Mouse (Mus musculus): ENCODE data around the gene Pxk. TPM values are rescaled to one million over a fixed set of nuclear protein-coding genes. Genes with fewer than 3 reads are reported as not detected.
A peak's percentile ranks its signal among the peaks of the same experiment; 100 is the strongest.
"Not testable (repeated sequence)": the region's sequence is repeated elsewhere in the genome, so short reads cannot be mapped to it uniquely, and the experiment has no call there.

Pxk gene
- polyA plus RNA-seq, 1 experiment from 2014 or later, result 30.0 TPM

DNA sequence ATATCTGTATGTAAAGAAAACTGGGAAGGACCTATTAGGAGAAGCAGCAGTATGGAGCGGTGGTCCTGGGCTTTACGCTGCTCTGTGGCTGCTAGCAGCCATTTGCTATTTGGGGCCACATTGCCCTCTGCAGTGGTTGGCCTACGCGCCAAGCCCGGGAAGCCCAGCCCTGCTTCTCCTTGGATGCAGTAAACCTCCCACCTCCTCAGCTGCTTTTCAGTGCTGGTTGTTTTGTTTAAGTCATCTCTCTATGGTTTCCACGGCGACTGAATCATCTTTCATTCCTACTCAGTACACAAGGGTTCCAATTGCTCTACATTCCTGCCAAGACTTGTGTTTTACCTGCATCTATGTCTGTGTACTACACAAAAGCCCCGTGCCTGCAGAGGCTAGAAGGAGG lies 50.8 kb downstream of the Pxk start:
- Histone ChIP-seq H3K4me1 (replicated peaks) (peaks cover 11% of the 10 kb centered on the region), H3K27ac (no peak overlapping the region), H3K4me3 (no peak overlapping the region), H3K9me3 (replicated peaks) (no peaks in the 10 kb centered on the region), H3K27me3 (no peaks in the 10 kb centered on the region), H3K36me3 (peaks cover 33% of the 10 kb centered on the region), H3K4me2 (no peak overlapping the region), H3K9ac (no peak overlapping the region)
- no peak for ATAC-seq (replicated peaks; ENCODE audit: insufficient number of reproducible peaks, insufficient read depth, low FRiP score, low read depth)
- WGBS, result 85% methylated on average over 8 of the region's 8 CpGs

DNA sequence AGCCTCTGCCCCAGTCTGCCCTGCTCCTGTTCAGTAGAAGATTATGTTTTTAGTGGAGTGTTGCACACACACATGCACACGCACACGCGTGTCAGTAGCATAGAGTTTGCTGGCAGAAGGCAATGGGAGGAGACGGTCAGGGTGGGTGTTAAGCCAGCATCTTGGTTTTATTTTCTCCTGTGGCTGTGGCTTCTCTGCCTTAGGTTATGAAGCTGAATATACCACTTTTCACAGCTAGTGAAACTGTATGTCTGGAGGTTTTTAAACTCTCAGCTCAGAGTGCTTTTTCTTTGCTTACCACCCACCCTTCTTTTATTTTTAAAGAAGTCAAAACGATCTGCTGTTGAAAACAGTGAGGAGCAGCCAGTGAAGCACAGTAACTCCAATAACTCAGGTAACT lies 53.7 kb downstream of the Pxk start:
- 91% methylated on average over 5 of the region's 5 CpGs for WGBS
- H3K36me3 ChIP-seq, result peaks cover 19% of the 10 kb centered on the region
- H3K4me3 ChIP-seq, result no peak overlapping the region
- H3K27me3 ChIP-seq, result no peaks in the 10 kb centered on the region
- no peak for ATAC-seq (replicated peaks; ENCODE audit: insufficient number of reproducible peaks, insufficient read depth, low FRiP score, low read depth)
- H3K4me1 ChIP-seq (replicated peaks), result peaks cover under 1% of the 10 kb centered on the region; the same call in 1 of the 2 replicates
- H3K9ac ChIP-seq, result no peak overlapping the region
- H3K4me2 ChIP-seq, result no peak overlapping the region
- H3K9me3 ChIP-seq (replicated peaks), result no peaks in the 10 kb centered on the region
- H3K27ac ChIP-seq, result no peak overlapping the region

DNA sequence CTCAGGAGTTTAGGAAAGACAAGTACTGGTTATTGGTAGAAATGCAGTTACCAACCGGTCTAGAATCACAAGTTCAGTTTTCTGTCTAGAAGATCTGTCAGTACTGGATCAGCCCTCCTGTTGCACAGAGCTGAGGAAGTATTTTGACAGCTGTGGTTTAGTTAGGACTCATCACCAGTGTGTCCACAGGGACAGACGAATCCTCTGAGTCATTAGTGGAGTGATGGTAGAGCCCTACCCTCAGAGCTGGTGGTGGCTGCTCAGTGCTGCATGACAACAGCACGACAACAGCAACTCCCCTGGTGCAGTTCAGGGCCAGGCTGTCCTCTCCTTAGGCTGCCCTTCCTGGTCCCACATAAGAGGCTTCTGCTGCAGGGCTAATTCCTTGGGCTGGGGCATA lies 56.1 kb downstream of the Pxk start:
- H3K4me3 ChIP-seq, result no peak overlapping the region

DNA sequence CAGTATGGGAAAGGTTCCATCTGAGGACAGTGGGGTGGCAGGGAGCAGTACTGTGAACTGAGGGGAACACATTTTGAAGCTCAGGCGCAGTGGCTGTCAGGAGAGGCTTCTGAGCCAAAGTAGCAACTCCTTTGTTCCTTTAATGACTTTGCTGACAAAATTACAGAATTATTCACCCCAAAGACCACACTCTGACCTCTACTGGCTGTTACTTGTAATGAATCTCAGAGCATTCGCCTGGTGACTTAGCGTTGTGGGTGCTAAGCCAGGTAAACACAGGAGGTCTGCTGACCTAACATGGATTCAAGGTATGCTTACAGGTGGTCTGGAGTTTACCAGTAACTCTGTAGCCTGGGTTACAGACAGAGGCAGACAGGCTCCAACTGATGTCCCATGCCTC lies 58.9 kb downstream of the Pxk start:
- H3K4me3 ChIP-seq, result no peak overlapping the region
- ATAC-seq (replicated peaks; ENCODE audit: insufficient number of reproducible peaks, insufficient read depth, low FRiP score, low read depth), result no peak
- H3K4me1 ChIP-seq (replicated peaks), result no peaks in the 10 kb centered on the region
- H3K4me2 ChIP-seq, result no peak overlapping the region
- no peak overlapping the region for H3K27ac ChIP-seq
- no peaks in the 10 kb centered on the region for H3K9me3 ChIP-seq (replicated peaks)
- 32% methylated on average over 3 of the region's 3 CpGs for WGBS
- no peaks in the 10 kb centered on the region for H3K27me3 ChIP-seq
- H3K9ac ChIP-seq, result no peak overlapping the region
- peaks cover 28% of the 10 kb centered on the region; the same call in 1 of the 2 replicates for H3K36me3 ChIP-seq

More for the DNA sequence above, 56.1 kb downstream of the Pxk start:
- Histone ChIP-seq H3K9me3 (replicated peaks) (no peaks in the 10 kb centered on the region), H3K27me3 (no peaks in the 10 kb centered on the region), H3K27ac (no peak overlapping the region), H3K36me3 (peaks cover 19% of the 10 kb centered on the region), H3K4me1 (replicated peaks) (no peaks in the 10 kb centered on the region), H3K9ac (no peak overlapping the region), H3K4me2 (no peak overlapping the region)
- ATAC-seq (replicated peaks; ENCODE audit: insufficient number of reproducible peaks, insufficient read depth, low FRiP score, low read depth), result no peak
- WGBS, result 68% methylated on average over 3 of the region's 3 CpGs

DNA sequence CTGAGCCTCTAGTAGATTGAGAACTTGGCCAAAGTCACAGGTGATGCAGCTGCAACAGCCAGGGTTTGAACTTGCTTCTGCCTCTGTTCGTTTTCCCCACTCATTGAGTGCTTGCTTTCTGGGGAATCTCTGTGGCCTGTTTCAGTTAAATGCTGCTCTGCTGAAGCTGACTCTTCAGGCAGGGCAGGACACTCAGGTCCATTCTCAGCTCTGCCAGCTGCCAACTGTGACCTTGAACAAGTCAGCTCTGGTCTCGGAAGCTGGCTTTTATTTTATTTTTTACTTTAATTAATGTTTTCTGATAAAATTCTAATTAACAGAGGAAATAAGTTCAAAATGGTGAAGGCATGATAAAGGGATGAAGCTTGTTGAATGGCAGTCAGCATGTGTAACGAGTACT lies 60.7 kb downstream of the Pxk start:
- ATAC-seq (replicated peaks; ENCODE audit: insufficient number of reproducible peaks, insufficient read depth, low FRiP score, low read depth), result no peak
- no peak overlapping the region for H3K9ac ChIP-seq
- H3K9me3 ChIP-seq (replicated peaks), result no peaks in the 10 kb centered on the region
- no peak overlapping the region for H3K4me3 ChIP-seq
- 75% methylated on average over 3 of the region's 3 CpGs for WGBS
- no peaks in the 10 kb centered on the region for H3K4me1 ChIP-seq (replicated peaks)
- H3K4me2 ChIP-seq, result no peak overlapping the region
- H3K27me3 ChIP-seq, result no peaks in the 10 kb centered on the region
- H3K36me3 ChIP-seq, result peaks cover 35% of the 10 kb centered on the region
- no peak overlapping the region for H3K27ac ChIP-seq

DNA sequence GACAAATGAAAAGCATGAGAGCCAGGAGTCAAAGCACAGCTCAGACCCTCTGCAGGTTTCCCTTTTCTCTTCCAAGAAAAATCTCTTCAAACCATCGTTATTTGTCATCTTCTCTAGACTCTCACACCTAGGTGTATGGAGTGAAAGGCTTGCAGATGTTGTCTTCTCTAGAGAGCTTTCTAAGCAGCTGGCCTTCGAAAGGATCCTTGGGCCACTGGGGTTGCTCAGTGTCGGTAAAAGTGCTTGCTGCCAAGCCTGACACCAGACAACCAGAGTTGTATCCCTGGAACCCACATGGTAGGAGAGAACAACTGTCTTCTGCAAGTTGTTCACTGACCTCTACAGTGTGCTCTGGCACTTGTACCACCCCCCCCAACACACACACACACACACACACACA lies 61.1 kb downstream of the Pxk start:
- H3K9ac ChIP-seq, result no peak overlapping the region
- H3K4me2 ChIP-seq, result no peak overlapping the region
- H3K9me3 ChIP-seq (replicated peaks), result no peaks in the 10 kb centered on the region
- no peaks in the 10 kb centered on the region for H3K4me1 ChIP-seq (replicated peaks)
- no peak for ATAC-seq (replicated peaks; ENCODE audit: insufficient number of reproducible peaks, insufficient read depth, low FRiP score, low read depth)
- no peak overlapping the region for H3K4me3 ChIP-seq
- WGBS, result 74% methylated on average over 3 of the region's 3 CpGs
- no peak overlapping the region for H3K27ac ChIP-seq
- H3K36me3 ChIP-seq, result peaks cover 39% of the 10 kb centered on the region
- no peaks in the 10 kb centered on the region for H3K27me3 ChIP-seq

DNA sequence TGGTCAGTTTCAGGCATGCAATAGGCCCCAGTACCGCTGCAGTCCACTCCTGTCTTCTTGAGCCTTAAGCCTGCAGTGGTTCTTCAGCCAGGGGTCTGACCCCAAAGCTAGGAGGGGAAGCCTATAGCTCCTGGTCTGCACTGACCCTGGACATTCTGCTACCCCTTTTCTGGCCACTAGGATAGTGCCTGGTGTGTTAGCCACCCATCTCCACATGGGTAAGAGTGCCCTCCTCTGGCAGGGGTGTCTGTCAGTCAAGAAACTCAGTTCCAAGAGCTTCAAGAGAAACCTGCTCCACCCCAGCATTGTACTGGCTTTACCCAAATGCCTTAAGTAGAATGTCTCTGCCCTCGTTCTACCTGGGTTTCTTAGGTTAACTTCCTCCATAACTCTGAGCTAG lies 63.8 kb downstream of the Pxk start:
- H3K27ac ChIP-seq, result no peak overlapping the region
- no peaks in the 10 kb centered on the region for H3K27me3 ChIP-seq
- no peak overlapping the region for H3K4me2 ChIP-seq
- H3K9me3 ChIP-seq (replicated peaks), result no peaks in the 10 kb centered on the region
- peaks cover 62% of the 10 kb centered on the region for H3K36me3 ChIP-seq
- no peaks in the 10 kb centered on the region for H3K4me1 ChIP-seq (replicated peaks)
- H3K4me3 ChIP-seq, result no peak overlapping the region
- WGBS, result 88% methylated on average over 2 of the region's 2 CpGs
- ATAC-seq (replicated peaks; ENCODE audit: insufficient number of reproducible peaks, insufficient read depth, low FRiP score, low read depth), result no peak
- H3K9ac ChIP-seq, result no peak overlapping the region

DNA sequence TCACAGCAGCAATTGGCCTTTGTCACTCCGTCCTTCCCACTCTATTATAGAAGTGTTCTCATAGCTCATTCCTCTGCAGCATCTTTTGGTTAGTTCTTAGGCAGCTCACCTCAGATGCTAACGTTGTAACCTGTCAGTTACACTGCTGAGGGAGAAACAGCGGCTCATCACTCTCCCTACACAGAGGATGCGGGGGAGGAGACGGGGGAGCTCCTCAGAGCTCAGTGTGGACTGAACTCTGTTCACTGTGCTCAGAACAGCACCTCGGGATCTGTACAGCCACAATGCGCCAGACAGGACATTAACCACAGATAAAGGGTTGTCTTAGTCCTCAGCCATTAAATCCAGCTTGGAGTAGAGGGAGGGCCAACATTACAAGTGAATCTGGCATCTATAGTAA lies 66.5 kb downstream of the Pxk start:
- H3K9ac ChIP-seq, result no peak overlapping the region
- H3K4me1 ChIP-seq (replicated peaks), result no peaks in the 10 kb centered on the region
- no peak overlapping the region for H3K27ac ChIP-seq
- no peaks in the 10 kb centered on the region for H3K9me3 ChIP-seq (replicated peaks)
- peaks cover 87% of the 10 kb centered on the region for H3K36me3 ChIP-seq
- ATAC-seq (replicated peaks; ENCODE audit: insufficient number of reproducible peaks, insufficient read depth, low FRiP score, low read depth), result no peak
- no peaks in the 10 kb centered on the region for H3K27me3 ChIP-seq
- H3K4me2 ChIP-seq, result no peak overlapping the region
- 70% methylated on average over 7 of the region's 7 CpGs for WGBS
- no peak overlapping the region for H3K4me3 ChIP-seq

DNA sequence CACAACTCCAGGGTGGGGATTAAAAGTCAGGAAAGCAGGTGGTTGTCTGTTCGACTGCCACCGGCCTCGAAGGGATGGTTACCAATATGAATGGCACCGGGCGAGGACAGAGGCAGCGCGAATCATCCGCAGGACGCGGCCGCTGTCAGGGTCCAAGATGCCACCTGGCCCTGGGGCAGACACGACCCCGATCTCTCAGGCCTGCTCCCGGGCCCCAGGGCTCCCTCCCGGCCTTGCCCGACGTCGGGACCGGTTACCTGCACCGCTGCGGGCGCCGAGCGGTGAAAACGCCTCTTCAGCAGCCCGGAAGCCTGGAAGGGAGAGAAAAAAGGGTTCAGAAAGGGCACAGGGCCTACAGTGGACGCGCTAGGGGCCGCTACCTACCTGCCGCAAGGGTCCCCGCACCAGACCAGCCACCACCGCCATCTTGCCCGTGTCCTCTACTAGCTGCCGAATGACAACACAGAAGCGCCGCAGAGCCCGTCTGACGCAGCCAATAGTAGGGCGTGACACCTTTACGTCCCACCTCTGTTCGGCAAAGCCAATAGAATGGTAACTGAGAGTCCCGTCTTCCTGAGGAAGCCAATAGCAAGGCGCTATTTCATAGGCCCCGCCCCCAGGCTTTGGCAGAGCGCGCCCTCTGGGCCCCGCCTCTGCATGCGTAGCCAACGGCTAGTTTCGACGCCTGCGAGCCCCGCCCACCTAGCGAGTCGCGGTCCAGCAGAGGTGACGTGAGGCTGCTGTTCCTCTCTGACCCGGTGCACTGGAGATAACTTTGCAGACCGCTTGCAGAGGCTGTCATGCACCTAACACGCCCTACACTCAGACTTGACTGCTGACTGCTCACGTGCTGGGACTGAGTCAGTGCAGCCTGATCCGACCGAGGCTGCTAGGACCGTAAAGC lies 74.7 kb downstream of the Pxk start, which contains the start of gene Pdhb:
Pdhb (minus strand) TSS at position 519 of the 904 bp plus-strand sequence.
- Histone ChIP-seq H3K4me1 (replicated peaks) (peaks cover 13% of the 10 kb centered on the region), H3K9me3 (replicated peaks) (no peaks in the 10 kb centered on the region), H3K27me3 (no peaks in the 10 kb centered on the region), H3K36me3 (peaks cover 32% of the 10 kb centered on the region), H3K27ac (peak within 1 kb of the TSS; percentile 97), H3K9ac (peak within 1 kb of the TSS; percentile 99), H3K4me2 (peak within 1 kb of the TSS; percentile 71), H3K4me3 (peak within 1 kb of the TSS; percentile 100)
- ATAC-seq (replicated peaks; ENCODE audit: insufficient number of reproducible peaks, insufficient read depth, low FRiP score, low read depth), result peak; percentile 98
- under 1% methylated on average over 64 of the region's 64 CpGs for WGBS

DNA sequence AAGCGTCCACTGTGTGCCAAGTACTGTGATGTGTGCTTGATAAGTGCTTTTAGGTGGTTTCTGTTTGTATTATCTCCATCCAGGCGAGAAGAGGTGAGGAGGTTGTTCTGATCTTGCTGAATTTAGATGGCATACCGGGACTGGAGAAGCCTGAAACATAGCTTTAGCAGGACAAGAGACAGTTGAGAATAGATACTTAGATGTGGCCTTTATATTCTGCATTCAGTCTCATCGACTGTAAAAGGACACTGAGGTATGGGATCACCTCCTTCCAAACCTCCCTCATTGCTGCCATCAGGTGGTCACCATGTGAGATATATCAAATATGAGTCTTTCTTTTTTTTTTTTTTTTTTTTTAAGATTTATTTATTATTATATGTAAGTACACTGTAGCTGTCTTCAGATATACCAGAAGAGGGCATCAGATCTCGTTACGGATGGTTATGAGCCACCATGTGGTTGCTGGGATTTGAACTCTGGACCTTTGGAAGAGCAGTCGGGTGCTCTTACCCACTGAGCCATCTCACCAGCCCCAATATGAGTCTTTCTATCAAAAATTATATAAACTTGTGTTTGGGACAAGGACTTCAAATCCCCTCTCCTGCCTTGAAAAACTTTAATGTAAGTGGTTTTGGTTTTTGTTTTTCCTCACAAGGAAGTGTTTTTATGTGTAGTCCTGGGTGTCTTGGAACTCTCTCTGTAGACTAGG lies 75.7 kb downstream of the Pxk start:
- not testable (repeated sequence) for H3K27me3 ChIP-seq; ATAC-seq (replicated peaks; ENCODE audit: insufficient number of reproducible peaks, insufficient read depth, low FRiP score, low read depth); H3K9me3 ChIP-seq (replicated peaks)
- peaks cover 13% of the 10 kb centered on the region for H3K4me1 ChIP-seq (replicated peaks)
- H3K4me2 ChIP-seq, result peak overlapping the region; percentile 71
- WGBS, result 20% methylated on average over 5 of the region's 7 CpGs
- H3K36me3 ChIP-seq, result peaks cover 22% of the 10 kb centered on the region
- peak overlapping the region; percentile 44 for H3K9ac ChIP-seq
- H3K4me3 ChIP-seq, result peak overlapping the region; percentile 100
- peak overlapping the region; percentile 89 for H3K27ac ChIP-seq

DNA sequence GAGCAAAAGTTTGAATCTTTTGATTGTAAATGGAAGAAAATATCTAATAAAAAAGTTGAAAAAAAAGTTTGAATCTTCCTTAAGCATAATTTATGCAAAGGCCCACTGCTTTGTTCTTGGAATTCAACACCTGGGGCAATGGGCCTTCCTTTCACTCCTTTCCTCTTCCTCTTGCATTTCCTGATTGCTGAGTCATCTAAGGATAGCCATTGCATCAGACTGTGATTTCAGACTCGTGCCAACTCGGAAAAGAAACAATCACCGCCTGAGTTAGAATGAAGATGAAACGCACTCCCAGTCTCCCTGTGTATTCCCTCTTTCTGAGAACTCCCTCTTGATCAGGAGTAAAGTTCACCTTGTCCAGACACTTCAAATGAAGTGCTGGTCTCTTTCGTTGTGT lies 76.6 kb downstream of the Pxk start:
- Histone ChIP-seq H3K4me3 (no peak overlapping the region), H3K4me2 (no peak overlapping the region), H3K9ac (no peak overlapping the region), H3K4me1 (replicated peaks) (peaks cover 13% of the 10 kb centered on the region), H3K27me3 (no peaks in the 10 kb centered on the region), H3K9me3 (replicated peaks) (no peaks in the 10 kb centered on the region), H3K27ac (no peak overlapping the region), H3K36me3 (peaks cover 13% of the 10 kb centered on the region)
- no peak for ATAC-seq (replicated peaks; ENCODE audit: insufficient number of reproducible peaks, insufficient read depth, low FRiP score, low read depth)
- 70% methylated on average over 5 of the region's 5 CpGs for WGBS
